Mouse (Mus musculus): ENCODE measurements at regions not wholly inside any gene's neighbourhood (a gene's known extent, or its start where the extent isn't known, plus 50 kb on each side); places are given as distances from the start of the nearest gene placed in this dataset.
"Not testable (repeated sequence)": the region's sequence is repeated elsewhere in the genome, so short reads cannot be mapped to it uniquely, and the experiment has no call there.

GRCm38 (mm10) chr1:166866256-166866655, 135.0 kb upstream of the Fam78b start:
- Histone ChIP-seq H3K27ac (no peak overlapping the region), H3K4me1 (replicated peaks) (0 out of 2 replicates have a peak, but pooled peaks cover 3% of the 10 kb centered on the region), H3K9ac (replicated peaks) (no peak overlapping the region), H3K4me2 (replicated peaks) (no peak overlapping the region), H3K36me3 (no peaks in the 10 kb centered on the region), H3K27me3 (no peaks in the 10 kb centered on the region), H3K9me3 (no peaks in the 10 kb centered on the region), H3K4me3 (replicated peaks) (no peak overlapping the region)
- ATAC-seq: no peak
- WGBS: 78% methylated on average over 7 of the region's 7 CpGs

DNA sequence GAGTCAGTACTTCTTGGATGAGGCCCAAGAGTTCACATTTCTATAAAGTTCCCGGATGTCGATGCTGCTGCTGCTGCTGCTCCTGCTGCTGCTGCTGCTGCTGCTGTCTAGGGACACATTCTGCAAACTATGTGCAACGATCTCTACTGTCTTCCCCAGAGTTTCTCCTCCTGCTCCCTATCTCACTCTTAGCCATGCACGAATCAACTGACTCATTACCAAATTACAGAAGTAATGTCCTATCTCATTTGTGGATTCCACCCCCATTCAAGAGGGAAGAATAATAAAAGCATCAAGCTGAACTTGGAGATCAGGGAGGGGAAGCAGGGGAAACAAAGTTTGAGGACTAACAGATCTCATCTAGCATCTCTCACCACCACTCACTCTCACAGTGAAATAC, 130.0 kb upstream of the Fam78b start:
- Histone ChIP-seq H3K4me1 (replicated peaks) (0 out of 2 replicates have a peak, but pooled peaks cover 3% of the 10 kb centered on the region), H3K4me3 (replicated peaks) (no peak overlapping the region), H3K9ac (replicated peaks) (no peak overlapping the region), H3K4me2 (replicated peaks) (no peak overlapping the region), H3K27me3 (no peaks in the 10 kb centered on the region), H3K9me3 (no peaks in the 10 kb centered on the region), H3K27ac (no peak overlapping the region), H3K36me3 (no peaks in the 10 kb centered on the region)
- no peak for ATAC-seq
- 92% methylated on average over 4 of the region's 4 CpGs for WGBS

- Histone ChIP-seq H3K27me3 (no peaks in the 10 kb centered on the region), H3K9me3 (no peaks in the 10 kb centered on the region), H3K9ac (replicated peaks) (no peak overlapping the region), H3K4me2 (replicated peaks) (no peak overlapping the region), H3K27ac (no peak overlapping the region), H3K4me3 (replicated peaks) (no peak overlapping the region), H3K36me3 (no peaks in the 10 kb centered on the region), H3K4me1 (replicated peaks) (no peaks in the 10 kb centered on the region)
- WGBS: 93% methylated on average over 2 of the region's 2 CpGs
- ATAC-seq: no peak
These were observed 124.8 kb upstream of the Fam78b start for GRCm38 (mm10) chr1:166876452-166876851.

DNA sequence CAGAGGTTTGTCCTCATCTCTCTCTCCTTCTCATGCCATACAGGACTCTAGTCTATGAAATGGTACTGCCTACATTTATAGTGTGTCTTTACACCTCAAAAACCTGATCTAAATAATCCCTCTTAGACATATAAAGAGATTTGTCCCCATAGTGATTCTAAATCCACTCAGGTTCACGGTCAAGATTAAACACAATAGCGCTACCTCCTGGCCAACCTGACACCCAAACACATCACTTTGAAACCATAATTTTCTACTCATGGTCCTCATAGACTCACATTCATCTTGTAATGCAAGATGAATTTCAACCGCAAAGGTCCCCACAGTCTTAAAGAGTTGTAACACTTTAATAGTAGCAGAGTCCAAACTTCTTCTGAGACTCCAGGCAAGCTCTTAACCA, 118.0 kb upstream of the Fam78b start:
- H3K4me3 ChIP-seq (replicated peaks): no peak overlapping the region
- H3K27ac ChIP-seq: no peak overlapping the region
- H3K4me2 ChIP-seq (replicated peaks): no peak overlapping the region
- H3K9ac ChIP-seq (replicated peaks): no peak overlapping the region
- no peaks in the 10 kb centered on the region for H3K4me1 ChIP-seq (replicated peaks)
- 87% methylated on average over 3 of the region's 3 CpGs for WGBS
- H3K9me3 ChIP-seq: no peaks in the 10 kb centered on the region
- no peak for ATAC-seq
- H3K36me3 ChIP-seq: no peaks in the 10 kb centered on the region
- H3K27me3 ChIP-seq: no peaks in the 10 kb centered on the region

DNA sequence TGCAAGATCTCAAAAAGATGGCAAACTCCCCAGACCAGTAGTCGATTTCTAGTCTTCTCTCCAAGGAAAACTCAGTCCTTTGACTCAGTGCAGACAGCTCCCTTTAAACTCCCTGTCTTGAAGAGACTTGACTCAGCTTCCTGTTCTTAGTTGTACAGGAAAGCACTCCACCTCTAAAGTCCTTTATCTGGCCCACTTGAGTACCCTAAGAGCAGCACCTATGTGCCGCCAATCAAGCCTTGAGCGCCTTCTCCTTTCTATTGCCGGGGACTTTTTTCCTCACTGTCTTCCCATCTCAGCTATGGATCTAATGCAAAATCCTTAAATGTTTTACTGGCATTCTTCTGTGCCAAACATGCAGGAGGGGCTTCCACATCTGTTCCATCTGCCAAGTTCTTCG, 105.3 kb upstream of the Fam78b start:
- no peak overlapping the region for H3K27ac ChIP-seq
- H3K4me1 ChIP-seq (replicated peaks): peaks cover 9% of the 10 kb centered on the region
- 93% methylated on average over 5 of the region's 5 CpGs for WGBS
- H3K9ac ChIP-seq (replicated peaks): no peak overlapping the region
- no peaks in the 10 kb centered on the region for H3K27me3 ChIP-seq
- no peaks in the 10 kb centered on the region for H3K36me3 ChIP-seq
- no peak for ATAC-seq
- H3K4me3 ChIP-seq (replicated peaks): no peak overlapping the region
- H3K9me3 ChIP-seq: no peaks in the 10 kb centered on the region
- no peak overlapping the region for H3K4me2 ChIP-seq (replicated peaks)

DNA sequence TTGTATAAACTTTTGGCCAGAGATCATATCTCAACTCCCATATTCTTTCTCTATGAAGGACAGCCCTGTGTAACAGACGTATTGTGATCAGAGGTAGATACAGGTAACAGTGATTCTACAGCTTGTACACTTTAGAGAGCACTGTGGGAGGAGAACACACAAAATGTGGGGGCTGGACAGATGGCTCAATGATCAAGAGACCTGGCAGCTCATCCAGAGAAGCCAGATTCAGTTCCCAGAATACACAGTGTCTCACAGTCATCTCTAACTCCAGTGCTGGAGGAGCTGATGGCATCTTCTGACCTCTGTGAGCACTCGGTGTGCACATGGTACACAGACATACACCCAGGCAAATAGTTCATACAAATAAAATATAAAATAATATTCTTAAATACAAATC, 102.5 kb upstream of the Fam78b start:
- no peaks in the 10 kb centered on the region for H3K36me3 ChIP-seq
- 99% methylated on average over 2 of the region's 2 CpGs for WGBS
- no peaks in the 10 kb centered on the region for H3K9me3 ChIP-seq
- no peak overlapping the region for H3K9ac ChIP-seq (replicated peaks)
- no peak overlapping the region for H3K4me2 ChIP-seq (replicated peaks)
- H3K4me3 ChIP-seq (replicated peaks): no peak overlapping the region
- ATAC-seq: no peak
- H3K27me3 ChIP-seq: no peaks in the 10 kb centered on the region
- H3K27ac ChIP-seq: no peak overlapping the region
- H3K4me1 ChIP-seq (replicated peaks): peaks cover 10% of the 10 kb centered on the region

DNA sequence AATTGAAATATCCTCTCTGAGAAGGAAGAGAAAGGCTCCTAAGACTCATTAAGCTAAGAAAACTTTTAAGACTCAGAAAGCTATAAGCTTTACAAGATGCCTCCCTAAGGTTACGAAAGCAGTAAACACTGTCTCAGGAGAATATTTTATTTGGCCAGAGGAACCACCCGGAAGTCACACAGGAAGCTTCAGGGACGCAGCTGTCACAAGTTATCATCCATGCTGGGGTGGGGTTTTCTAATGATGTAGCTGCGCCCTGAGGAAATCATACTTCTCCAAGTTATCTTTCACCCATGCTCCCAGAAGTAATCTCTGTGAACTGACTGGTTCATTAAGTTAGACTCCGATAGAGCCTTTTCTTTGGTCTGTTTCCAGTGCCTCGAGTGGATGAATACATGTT, 102.0 kb upstream of the Fam78b start:
- WGBS: 85% methylated on average over 6 of the region's 6 CpGs
- H3K36me3 ChIP-seq: no peaks in the 10 kb centered on the region

DNA sequence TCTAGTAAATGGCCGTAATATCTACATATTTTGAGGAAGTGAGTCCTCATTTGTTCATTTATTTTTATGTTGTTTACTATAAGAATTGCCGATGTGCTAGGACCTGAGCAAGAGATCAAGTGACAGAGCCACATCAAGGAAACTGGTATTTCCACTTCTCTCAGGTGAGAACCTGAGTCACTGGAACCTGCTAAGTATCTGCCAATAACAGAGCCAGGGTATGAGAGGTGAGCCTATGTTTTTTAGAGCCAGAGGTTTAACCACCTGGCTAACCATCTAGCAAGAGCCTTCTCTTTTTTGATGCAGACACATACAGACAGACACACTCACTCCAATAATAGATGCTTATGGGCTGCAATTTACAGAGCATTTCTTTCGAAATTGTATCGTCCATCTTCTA, 101.2 kb upstream of the Fam78b start:
- no peak overlapping the region for H3K9ac ChIP-seq (replicated peaks)
- 87% methylated on average over 4 of the region's 4 CpGs for WGBS

More for the DNA sequence above, 102.0 kb upstream of the Fam78b start:
- Histone ChIP-seq H3K9me3 (no peaks in the 10 kb centered on the region), H3K4me3 (replicated peaks) (no peak overlapping the region), H3K27me3 (no peaks in the 10 kb centered on the region), H3K27ac (no peak overlapping the region), H3K4me1 (replicated peaks) (peaks cover 10% of the 10 kb centered on the region), H3K4me2 (replicated peaks) (no peak overlapping the region), H3K9ac (replicated peaks) (no peak overlapping the region)
- ATAC-seq: no peak

GRCm38 (mm10) chr1:166900441-166901161, 100.6 kb upstream of the Fam78b start:
- no peak overlapping the region for H3K4me3 ChIP-seq (replicated peaks)
- no peak overlapping the region for H3K27ac ChIP-seq
- H3K9me3 ChIP-seq: no peaks in the 10 kb centered on the region
- H3K27me3 ChIP-seq: no peaks in the 10 kb centered on the region
- no peak overlapping the region for H3K4me2 ChIP-seq (replicated peaks)
- WGBS: 45% methylated on average over 8 of the region's 8 CpGs
- peak; percentile 63; the same call in 1 of the 2 replicates for ATAC-seq
- peaks cover 10% of the 10 kb centered on the region for H3K4me1 ChIP-seq (replicated peaks)
- H3K9ac ChIP-seq (replicated peaks): no peak overlapping the region
- H3K36me3 ChIP-seq: no peaks in the 10 kb centered on the region

More for the DNA sequence above, 101.2 kb upstream of the Fam78b start:
- H3K4me1 ChIP-seq (replicated peaks): peaks cover 10% of the 10 kb centered on the region
- H3K4me3 ChIP-seq (replicated peaks): no peak overlapping the region
- H3K27ac ChIP-seq: no peak overlapping the region
- no peaks in the 10 kb centered on the region for H3K27me3 ChIP-seq
- no peak for ATAC-seq
- no peak overlapping the region for H3K4me2 ChIP-seq (replicated peaks)
- H3K9me3 ChIP-seq: no peaks in the 10 kb centered on the region
- H3K36me3 ChIP-seq: no peaks in the 10 kb centered on the region

GRCm38 (mm10) chr1:166901574-166901973, 99.6 kb upstream of the Fam78b start:
- Histone ChIP-seq H3K9ac (replicated peaks) (no peak overlapping the region), H3K36me3 (no peaks in the 10 kb centered on the region), H3K4me3 (replicated peaks) (no peak overlapping the region), H3K27me3 (no peaks in the 10 kb centered on the region), H3K4me2 (replicated peaks) (no peak overlapping the region), H3K27ac (no peak overlapping the region), H3K4me1 (replicated peaks) (peaks cover 10% of the 10 kb centered on the region), H3K9me3 (no peaks in the 10 kb centered on the region)
- 61% methylated on average over 4 of the region's 4 CpGs for WGBS
- 0 out of 2 replicates have a peak, but pooled peaks have one; percentile 48 for ATAC-seq

DNA sequence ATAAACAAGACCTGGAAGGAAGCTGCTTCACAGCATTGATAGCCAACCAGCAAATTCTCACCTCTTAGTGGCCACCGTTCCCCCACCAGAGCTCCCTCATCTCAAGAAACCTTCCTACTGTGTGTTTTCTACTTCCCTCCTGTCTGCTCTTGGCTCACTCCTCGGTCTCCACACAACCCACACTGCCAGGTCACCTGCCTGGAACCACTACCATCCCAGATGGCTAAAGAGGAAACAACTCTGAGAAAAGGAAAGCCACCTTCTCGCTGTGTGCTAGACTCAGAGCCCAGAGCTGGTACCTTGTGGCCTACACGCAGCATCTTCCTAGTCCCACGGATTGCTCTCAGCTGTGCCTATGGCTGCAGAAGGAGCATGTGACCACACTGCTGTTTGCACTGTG, 97.8 kb upstream of the Fam78b start:
- no peaks in the 10 kb centered on the region for H3K27me3 ChIP-seq
- no peak overlapping the region for H3K27ac ChIP-seq
- H3K36me3 ChIP-seq: no peaks in the 10 kb centered on the region
- WGBS: 93% methylated on average over 5 of the region's 5 CpGs
- no peak overlapping the region for H3K4me3 ChIP-seq (replicated peaks)
- H3K9me3 ChIP-seq: no peaks in the 10 kb centered on the region
- H3K4me2 ChIP-seq (replicated peaks): no peak overlapping the region
- H3K9ac ChIP-seq (replicated peaks): no peak overlapping the region
- peaks cover 10% of the 10 kb centered on the region for H3K4me1 ChIP-seq (replicated peaks)
- no peak for ATAC-seq

- Histone ChIP-seq H3K9me3 (no peaks in the 10 kb centered on the region), H3K27ac (no peak overlapping the region), H3K9ac (replicated peaks) (no peak overlapping the region), H3K27me3 (no peaks in the 10 kb centered on the region), H3K4me2 (replicated peaks) (no peak overlapping the region), H3K36me3 (no peaks in the 10 kb centered on the region), H3K4me1 (replicated peaks) (no peaks in the 10 kb centered on the region), H3K4me3 (replicated peaks) (no peak overlapping the region)
- ATAC-seq: no peak
- WGBS: 89% methylated on average over 10 of the region's 10 CpGs
These were observed 92.9 kb upstream of the Fam78b start for GRCm38 (mm10) chr1:166908231-166908805.

- H3K36me3 ChIP-seq; H3K9ac ChIP-seq (replicated peaks); H3K27ac ChIP-seq; ATAC-seq; H3K27me3 ChIP-seq; H3K4me1 ChIP-seq (replicated peaks); H3K4me2 ChIP-seq (replicated peaks); H3K9me3 ChIP-seq; H3K4me3 ChIP-seq (replicated peaks): not testable (repeated sequence)
- 93% methylated on average over 7 of the region's 10 CpGs for WGBS
These were observed 89.0 kb upstream of the Fam78b start for GRCm38 (mm10) chr1:166912195-166912594.
